Mouse (Mus musculus) gastrocnemius, postnatal 4 days (tissue): Measurements from ENCODE around the gene Iscu. TPM values are rescaled to one million over a fixed set of nuclear protein-coding genes. Genes with fewer than 3 reads are reported as not detected.
A peak's percentile ranks its signal among the peaks of the same experiment; 100 is the strongest.
"Not testable (repeated sequence)": the region's sequence is repeated elsewhere in the genome, so short reads cannot be mapped to it uniquely, and the experiment has no call there.

Experiments used
- DNase-seq, 2 experiments: peaks; one replicate each; pipeline ENCODE4 v3.0.0; 2021 to 2022; ENCODE audit warnings: low spot score in 2 of 2, mixed read lengths in 2 of 2
- total RNA-seq, 2 experiments: library from RNA; stranded (reverse); gene quantifications; 2 replicates each; pipeline ENCODE4 v1.2.3; 2021

Iscu gene
- total RNA-seq, 2 experiments from 2014 or later = 69.5 to 70.2 TPM

DNA sequence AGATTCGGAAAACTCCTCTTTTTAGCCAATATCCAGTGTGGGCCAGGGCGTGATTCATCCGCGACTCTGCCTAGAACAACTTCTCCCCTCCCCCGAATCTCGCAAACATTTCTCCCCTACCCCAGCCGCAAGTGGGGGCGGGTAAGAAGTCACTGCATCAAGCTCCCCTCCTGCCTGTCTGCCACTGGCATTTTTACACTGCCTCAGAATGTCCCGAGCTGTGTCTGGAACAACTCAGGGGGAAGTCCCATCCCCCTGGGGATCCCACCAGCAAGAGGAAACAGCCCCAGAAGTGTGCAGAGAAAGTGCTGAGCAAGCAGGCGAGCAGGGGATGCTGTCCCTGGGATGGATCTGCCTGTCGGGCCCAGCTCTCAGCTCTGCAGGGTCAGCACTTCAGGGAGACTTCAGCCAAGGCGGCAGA is 11.0 kb downstream of the Iscu start:
- DNase-seq = peak in 1 of 2 experiments; percentile 68

DNA sequence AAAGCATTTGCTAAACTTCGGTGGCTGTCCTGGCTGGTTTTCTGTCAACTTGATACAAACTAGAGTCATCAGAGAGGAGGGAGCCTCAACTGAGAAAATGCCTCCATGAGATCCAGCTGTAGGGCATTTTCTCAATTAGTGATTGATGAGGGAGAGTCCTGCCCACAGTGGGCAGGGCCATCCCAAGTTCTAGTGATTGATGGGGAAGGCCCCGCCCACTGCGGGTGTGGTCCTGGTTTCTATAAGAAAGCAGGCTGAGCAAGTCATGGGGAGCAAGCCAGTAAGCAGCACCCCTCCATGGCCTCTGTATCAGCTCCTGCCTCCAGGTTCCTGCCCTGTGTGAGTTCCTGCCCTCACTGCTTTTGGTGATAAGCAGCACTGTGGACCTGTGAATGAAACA is 11.6 kb downstream of the Iscu start:
- not testable (repeated sequence) for DNase-seq

- DNase-seq = no peak
Observed at GRCm38 (mm10) chr5:113786985-113787384, 14.4 kb downstream of the Iscu start.

DNA sequence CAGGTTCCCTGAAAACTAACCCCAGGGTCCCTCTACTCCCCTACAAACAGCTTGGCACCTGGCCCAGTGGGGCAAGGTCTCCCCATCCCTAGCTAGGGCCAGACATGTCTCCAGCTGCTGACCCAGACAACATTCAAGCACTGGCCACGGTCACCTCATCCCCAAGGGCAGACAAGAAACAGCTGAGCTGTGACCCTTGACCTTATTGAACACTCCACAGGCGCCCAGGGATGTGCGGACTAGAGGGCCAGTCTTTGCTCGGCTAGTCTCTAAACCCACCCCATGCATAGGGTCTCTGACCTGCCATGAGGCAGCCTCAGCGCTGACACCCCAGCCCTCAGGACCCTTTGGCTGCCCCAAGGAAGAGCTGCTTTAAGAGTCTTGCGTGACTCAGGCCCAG is 16.1 kb downstream of the Iscu start:
- DNase-seq = no peak

GRCm38 (mm10) chr5:113789075-113789788 is 16.7 kb downstream of the Iscu start:
- peak in 1 of 2 experiments; percentile 73 for DNase-seq

DNA sequence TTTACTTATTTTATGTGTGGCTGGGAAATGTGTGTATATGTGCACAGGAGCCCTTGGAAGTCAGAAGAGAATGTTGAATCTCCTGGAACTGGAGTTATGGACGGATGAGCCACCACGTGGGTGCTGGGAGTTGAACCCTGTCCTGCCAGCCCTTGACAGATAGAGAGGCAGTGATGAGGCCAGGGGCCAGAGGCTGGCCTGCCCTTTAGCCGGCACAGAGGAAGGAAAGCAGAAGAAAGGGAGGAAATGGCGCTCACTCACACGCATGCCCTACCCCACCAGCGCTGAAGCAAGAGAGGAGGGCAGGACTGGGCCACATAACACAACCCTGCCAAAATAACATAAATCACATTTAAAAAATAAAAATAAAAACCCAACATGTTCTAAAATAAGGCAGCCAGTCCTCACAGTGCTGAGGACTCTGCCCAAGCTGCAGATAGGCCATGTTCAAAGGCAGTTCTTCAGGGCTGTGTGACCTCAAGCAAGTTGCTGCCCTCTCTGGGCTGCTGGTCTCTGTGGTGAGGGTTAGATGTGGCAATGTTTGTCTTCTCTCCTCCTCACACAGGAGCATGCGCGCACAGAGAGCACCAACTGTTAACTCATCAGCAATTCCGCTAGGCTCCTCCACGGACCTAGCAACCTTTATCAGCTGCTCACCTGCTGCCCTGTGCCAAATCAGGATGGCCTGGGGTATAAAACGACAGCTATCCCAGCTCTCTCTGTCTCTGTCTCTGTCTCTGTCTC is 18.1 kb downstream of the Iscu start:
- no peak for DNase-seq

DNA sequence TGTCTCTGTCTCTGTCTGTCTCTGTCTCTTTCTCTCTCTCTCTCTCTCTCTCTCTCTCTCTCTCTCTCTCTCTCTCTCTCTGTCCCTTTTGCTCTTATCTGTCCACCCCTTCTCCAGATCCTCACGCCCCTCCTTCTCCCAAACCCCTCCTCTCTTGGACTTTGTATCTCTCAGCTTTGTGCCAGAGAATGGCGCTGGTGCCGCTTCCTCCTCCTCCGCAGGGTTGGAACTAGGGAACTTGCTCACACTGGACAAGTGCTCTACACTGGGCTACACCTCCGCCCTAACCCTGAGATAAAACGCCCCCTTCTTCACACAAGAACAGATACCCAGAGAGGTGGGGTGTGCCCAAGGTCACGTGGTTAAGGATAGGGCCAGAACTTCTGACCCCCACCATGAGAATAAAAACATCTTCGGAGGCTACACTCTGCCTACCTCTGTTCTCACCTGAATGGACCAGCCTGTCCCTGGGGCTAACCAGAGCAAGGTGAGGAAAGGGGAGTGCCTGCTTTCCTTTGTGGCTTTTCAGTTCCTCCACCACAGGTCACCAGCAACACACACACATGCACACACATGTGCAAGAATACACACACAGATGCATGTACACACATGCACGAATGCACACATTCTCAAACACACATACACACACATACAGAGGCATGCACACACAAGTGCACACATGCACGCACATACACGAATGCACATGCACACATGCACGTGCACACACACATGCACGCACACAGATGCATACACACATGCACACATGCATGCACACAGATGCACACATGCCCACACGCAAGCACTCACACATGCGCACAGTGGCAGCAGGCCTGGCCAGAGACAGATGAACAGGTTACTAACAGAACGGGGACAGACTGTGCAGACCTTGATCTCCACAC is 18.9 kb downstream of the Iscu start:
- DNase-seq = no peak

- DNase-seq = peak in 1 of 2 experiments; percentile 68
Observed at GRCm38 (mm10) chr5:113796401-113797148, 24.0 kb downstream of the Iscu start.

- DNase-seq = no peak
Observed at GRCm38 (mm10) chr5:113797149-113797882, 24.8 kb downstream of the Iscu start.

DNA sequence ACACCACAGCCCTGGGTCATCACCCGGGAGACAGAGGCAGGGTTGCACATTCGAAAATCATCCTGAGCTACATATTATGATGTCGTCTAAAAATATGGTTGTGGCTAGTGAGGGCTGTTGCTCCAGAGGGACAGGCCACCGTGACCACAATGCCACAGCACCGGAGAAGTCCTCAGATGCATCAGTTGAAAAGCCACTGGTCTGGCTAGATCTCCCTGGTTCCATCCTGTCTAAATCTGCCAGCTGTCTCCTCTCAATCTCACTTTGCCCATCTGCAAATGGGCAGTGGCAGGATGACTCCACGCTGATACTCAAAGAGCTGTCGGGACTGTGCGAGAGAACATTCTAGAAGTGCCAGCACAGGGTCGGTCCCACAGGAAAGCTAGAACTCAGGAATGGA is 26.0 kb downstream of the Iscu start:
- DNase-seq = no peak

GRCm38 (mm10) chr5:113799691-113800090 is 27.1 kb downstream of the Iscu start:
- no peak for DNase-seq

DNA sequence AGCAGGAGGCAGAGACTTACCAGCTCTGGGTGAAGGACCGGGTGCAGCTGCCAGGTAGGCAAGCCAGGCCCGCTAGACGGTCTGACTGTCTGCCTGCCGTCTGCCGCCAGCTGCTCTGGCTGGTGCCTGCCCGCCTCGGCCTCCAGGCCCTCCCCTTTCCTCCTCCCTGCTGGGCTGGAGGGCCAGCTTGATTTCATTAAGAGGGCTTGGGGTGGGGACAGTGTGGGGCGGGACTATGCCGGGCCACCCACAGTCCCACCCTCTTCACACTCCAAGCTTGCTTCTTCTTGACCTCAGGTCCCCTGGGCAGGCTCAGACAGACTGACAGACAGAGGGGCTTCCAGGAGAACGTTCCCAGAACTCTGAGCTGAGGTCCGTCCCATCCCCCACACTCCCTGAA is 27.7 kb downstream of the Iscu start, which contains the start of gene Tmem119:
Tmem119 (minus strand) TSS at position 237 of the 400 bp plus-strand sequence.
- peak; percentile 63 to 77 for DNase-seq

GRCm38 (mm10) chr5:113804395-113804966 is 31.9 kb downstream of the Iscu start:
- no peak for DNase-seq

DNA sequence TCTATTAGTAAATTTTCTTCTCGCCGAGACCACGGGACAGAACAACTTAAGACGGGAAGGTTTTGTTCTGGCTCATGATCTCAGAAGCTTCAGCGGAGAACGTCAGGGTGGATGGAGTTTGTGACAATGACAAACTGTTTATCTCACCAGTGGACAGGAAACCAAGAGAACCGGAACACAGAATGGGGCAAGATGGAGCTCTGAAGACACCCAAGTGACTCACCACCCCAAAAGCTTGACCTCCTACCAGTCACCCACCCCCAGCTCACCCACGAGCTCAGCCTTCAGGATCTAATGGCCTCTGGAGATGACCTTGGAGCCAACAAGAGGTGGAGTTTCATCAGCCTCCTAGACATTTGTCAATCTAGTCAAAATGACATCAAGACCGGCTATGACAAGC is 32.8 kb downstream of the Iscu start:
- no peak for DNase-seq

GRCm38 (mm10) chr5:113806414-113806813 is 33.9 kb downstream of the Iscu start:
- DNase-seq = no peak

DNA sequence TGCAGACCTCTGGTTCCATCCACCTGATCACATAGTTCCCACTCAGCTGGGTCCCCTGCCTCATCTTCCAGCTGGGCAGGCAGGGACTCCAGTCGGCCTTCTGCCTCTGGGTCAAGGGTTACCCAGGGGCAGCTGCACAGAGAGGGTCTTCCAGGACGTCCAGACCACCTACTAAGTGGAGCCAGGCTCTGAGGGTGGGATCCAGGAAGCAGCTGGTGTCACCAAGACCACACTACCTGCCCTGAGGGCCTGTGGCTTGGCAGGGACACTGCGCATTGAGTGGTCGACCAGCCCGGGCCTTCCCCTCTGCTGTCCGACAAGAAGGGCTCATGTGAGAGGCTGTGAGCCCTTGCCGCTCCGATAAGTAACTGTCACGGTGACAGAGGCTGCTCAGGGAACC is 35.2 kb downstream of the Iscu start:
- no peak for DNase-seq

GRCm38 (mm10) chr5:113808177-113808576 is 35.6 kb downstream of the Iscu start:
- no peak for DNase-seq

DNA sequence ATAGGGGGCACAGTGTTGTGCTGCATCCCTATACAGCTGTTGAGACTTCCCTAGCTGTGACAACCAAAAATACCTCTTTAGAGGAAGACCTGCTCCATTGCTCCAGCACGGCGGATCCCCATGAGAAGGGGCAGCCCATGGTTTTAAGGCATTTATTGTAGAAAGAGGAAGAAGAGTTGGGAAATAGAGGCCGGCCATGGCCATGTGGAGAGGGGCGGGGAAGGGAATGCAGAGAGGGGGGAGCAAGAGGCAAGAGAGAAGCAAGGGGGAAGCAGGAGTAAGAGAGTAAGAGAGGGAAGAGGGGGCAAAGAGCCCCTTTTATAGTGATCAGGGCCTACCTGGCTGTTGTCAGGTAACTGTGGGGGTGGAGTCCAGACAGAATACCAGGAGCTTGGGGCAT is 37.6 kb downstream of the Iscu start:
- no peak for DNase-seq

DNA sequence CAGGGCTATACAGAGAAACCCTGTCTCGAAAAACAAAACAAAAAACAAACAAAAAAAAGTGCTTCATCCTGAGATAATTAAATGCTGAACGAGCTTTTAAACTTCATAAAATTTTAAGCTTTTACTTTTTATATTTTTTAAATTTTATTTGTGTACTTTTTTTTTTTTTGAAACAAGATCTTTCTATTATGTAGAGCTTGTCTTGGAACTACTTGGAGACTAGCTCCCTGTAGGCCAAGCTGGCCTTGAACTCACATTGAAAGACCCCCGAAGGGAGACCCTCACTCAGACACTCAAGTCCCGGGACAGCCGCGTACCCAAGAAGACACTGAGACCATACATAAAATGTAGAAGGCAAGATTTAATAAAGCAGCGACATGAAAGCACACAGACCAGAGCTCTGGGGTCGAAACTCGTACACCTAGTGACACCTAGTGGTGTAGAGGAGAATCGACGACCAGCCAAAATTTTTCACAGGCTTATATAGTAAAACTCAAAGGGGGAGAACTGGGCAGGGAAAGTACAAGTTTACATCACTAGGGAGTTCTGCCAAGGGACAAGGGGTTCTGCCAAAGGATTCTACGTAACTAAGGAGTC is 39.4 kb downstream of the Iscu start:
- not testable (repeated sequence) for DNase-seq
